Mouse (Mus musculus): ENCODE measurements at regions not wholly inside any gene's neighbourhood (a gene's known extent, or its start where the extent isn't known, plus 50 kb on each side); places are given as distances from the start of the nearest gene placed in this dataset.

DNA sequence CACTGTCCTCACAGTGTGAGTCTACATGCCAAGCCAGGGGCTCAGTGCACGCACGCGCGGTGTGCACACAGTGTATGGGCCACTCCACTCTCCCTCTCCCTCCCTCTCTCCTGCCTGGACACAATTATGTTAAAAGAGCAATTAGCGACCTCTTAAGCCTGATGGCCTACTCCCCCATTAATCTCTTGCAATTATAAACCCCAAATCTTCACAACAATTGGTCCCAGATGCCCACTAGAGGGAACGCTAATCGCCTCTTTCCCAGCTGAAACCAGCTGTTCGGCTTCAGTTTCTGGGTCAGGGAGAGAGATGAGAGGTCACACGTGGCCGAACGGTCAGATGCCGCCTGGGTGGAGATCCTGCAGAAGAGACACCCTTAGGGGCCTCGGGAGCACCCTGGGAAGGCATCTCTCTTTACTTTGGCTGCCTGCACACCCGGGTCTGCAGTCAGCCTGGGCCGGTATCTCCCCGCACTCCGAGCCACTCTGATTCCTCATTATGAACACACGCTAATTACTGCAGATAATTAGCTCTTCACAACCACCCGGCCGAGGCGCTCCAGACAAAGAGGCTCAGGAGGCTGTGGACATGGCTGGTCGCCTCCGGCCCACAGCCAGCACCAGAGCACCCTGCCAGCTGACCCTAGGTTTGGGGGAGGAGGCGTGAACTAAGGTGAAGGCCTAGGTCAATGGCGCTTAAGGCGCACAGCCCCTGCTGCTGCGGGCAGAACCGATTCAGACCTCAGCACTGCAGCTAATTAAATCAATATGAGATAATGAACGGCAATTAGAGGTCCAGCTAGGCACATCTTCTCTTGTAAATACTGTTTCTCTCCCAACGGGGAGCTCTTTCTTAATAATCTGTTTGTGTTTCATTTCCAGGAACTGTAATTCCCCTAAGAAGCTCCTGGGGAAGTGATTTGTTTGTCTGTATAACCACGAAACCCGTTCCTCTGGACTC, 250.3 kb downstream of the Cryba4 start:
- in situ Hi-C loops (cut with MboI; ENCODE audit: unreplicated experiment in 2 of 2) = no loop called here

DNA sequence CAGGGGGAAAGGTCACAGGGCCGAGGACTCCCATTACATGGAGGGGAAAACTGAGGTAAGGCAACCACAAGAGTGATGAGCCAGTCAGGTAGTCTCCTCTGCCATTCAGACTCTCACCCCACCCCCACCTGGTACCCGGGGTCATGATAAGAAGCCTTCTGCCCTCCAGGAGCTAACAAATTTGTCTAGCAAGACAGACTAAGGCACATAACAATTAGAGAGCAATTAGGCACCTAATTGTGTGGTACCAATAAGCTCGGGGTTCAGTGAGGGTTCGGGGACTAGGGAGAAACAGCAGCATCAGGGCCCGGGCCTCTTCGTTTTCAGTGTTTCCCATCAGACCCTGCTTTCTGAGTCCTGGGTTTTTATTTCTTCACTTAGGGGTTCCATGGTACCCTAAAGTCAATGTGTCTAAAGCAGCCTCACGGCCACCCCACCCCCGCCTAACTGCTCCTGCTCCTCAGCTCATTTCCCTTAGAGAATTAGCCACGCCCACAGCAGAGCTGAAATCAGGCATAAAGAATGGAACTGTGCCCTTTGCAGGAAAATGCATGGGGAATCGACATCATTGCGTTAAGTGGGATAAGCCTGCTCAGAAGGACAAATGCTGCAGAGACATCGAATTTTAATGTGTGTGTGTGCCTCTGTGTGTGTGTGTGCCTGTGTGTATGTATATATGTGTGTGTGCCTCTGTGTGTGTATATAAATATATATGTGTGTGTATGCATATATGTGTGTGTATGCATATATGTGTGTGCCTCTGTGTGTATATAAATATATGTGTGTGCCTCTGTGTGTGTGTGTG, 249.3 kb downstream of the Cryba4 start:
- in situ Hi-C loops (cut with MboI; ENCODE audit: unreplicated experiment in 2 of 2) = no loop called here

DNA sequence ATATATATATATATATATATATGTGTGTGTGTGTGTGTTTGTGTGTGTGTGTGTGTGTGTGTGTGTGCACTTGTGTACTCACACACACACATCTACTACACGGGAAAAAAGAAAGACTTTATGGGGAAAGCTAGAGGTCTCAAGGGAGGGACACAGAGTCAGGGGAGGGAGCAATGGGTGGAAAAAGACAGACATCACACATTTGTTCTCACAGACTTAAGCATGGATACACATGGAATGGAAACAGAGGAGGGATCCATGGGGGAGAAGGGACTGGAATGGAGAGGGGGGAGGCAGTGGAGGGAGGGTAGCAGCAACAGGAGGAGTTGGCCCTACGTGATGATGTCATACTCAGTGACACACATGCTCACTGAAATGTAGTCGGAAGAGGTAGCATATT, 248.3 kb downstream of the Cryba4 start:
- in situ Hi-C loops (cut with MboI; ENCODE audit: unreplicated experiment in 2 of 2) = no loop called here

DNA sequence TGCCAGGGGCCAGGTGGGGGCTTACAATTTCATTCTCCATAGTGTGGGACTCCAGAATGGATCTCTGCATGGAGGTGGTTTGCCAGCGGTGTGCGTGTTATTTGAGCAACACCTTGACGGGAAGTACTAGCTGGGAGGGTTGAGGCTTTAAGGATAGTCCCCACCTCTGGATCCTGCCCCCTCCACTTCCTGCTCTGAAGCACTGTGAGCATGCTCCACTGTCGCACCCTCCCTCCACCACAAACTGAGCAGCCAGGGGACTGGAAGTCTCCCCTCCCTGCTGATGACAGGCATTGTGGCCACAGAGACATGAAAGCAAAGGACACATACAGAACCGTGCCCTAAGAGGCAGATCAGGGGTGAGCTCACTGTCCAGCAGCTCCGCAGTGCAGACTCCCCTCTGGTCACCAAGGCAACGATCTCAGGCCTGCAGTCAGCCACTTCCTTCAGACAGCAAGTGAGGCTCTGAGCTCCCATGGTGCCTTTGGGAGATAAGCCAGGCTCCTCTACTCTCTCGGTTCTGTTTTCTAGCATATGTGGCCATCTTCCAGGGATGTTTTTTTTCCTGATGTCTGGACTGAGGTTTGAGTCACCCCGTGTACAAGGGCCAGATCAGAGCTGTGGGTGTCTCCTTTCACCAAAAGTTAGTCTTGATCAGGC, 239.7 kb downstream of the Cryba4 start:
- in situ Hi-C loops (cut with MboI; ENCODE audit: unreplicated experiment in 2 of 2) = no loop called here

DNA sequence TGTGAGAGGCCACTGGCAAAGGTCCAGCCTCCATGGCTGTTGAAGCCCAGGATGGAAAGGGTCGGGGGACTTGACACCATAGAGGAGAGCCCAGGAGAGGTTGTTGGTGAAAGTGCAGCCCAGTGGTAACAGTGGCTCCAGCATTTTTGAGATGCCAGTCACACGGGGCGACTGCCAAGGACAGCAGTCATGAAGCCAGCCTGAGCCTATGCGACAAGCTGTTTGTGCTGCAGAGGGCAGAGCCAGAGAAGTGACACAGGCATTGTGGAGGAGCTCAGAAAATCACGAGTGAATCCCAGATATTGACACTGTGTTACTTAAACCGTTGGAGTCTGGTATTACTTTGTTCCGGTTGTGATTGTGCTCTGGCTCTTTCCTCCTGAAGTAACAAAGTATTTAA, 233.4 kb downstream of the Cryba4 start:
- in situ Hi-C loops (cut with MboI; ENCODE audit: unreplicated experiment in 2 of 2) = no loop called here

DNA sequence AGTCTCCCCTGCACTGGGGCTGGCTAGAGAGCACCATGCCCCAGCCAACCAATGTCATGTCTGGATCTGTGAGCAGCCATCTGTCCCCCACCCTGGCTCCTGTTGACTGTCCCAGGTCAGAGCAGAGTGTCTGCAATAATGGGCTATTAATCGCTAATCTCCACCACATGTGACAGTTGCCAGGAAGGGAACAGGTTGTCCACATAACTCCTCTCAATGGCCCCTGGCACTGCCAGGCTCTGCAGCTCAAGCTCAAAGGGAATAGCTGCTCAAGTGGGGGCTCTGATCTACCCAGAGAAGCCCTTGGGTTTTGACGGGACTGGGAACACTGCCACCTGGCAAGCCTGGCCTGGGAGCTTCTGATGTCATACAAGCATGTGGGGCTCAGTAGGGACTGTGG, 231.4 kb downstream of the Cryba4 start:
- in situ Hi-C loops (cut with MboI; ENCODE audit: unreplicated experiment in 2 of 2) = no loop called here

DNA sequence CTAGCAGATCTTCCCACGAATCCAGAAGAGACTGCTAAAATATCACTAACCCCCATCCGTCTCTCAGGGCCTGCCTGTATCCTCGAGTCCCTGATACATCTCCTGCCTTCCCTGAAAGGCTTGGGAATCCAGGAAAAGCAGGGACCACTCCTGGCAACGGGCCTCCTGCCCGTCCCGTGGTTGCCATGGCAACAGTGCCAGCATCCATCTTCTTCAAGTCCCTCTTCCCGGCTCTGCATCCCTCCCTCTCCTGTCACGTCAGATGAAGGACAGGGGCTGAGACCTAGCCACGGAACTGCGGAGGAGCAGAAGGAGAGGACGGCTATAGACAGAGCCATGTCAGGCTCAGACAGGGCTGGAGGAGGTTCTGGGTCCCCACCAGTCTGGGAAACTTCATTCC, 222.4 kb downstream of the Cryba4 start:
- in situ Hi-C loops (cut with MboI; ENCODE audit: unreplicated experiment in 2 of 2) = no loop called here

DNA sequence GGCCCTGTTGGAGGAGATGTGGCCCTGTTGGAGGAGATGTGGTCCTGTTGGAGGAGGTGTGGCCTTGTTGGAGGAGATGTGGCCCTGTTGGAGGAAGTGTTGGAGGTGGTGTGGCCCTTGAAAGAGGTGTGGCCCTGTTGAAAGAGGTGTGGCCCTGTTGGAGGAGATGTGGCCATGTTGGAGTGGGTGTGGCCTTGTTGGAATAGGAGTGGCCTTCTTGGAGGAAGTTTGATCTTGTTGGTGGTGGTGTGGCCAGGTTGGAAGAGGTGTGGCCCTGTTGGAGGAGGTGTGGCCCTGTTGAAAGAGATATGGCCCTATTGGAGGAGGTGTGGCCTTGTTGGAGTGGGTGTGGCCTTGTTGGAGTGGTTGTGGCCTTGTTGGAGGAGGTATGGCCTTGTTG, 220.3 kb downstream of the Cryba4 start:
- in situ Hi-C loops (cut with MboI; ENCODE audit: unreplicated experiment in 2 of 2) = no loop called here

DNA sequence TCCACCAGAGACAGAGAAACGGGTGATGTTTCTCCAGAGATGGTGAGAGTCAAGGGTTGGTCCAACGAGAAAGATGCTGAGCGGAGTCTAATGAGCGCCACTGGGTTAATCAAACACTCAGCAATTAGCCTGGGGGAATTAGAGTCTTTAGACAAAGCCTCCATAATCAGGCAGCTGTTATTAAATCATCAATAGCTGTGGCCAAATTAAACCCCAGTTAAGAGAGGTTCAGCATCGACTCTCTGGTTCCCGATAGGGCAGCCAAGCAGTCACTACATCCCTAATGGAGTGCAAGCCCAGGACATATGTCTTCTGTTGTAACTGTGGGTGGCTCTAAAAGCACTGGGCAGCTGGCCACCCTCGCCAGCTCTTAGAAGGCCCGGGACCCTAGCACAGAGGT, 216.9 kb downstream of the Cryba4 start:
- in situ Hi-C loops (cut with MboI; ENCODE audit: unreplicated experiment in 2 of 2) = no loop called here

DNA sequence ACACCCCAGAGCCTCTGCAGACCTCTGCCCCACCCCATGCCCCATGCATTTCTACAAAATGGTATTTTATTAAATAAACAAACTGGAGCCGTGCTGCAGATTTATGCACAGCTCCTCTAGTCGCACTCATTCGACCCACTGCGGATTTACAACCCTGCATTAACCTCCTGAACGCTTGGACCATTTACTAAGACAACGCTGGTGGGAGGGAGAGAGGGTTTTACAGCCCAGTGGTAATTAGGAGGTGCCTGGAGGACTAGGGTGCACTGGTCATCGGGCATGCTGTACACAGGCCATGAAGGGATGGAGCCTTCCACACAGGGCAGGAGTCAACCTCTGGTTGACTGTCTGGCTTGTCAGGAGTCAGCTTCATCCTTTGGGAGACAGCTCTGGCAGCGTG, 215.2 kb downstream of the Cryba4 start:
- in situ Hi-C loops (cut with MboI; ENCODE audit: unreplicated experiment in 2 of 2) = no loop called here

DNA sequence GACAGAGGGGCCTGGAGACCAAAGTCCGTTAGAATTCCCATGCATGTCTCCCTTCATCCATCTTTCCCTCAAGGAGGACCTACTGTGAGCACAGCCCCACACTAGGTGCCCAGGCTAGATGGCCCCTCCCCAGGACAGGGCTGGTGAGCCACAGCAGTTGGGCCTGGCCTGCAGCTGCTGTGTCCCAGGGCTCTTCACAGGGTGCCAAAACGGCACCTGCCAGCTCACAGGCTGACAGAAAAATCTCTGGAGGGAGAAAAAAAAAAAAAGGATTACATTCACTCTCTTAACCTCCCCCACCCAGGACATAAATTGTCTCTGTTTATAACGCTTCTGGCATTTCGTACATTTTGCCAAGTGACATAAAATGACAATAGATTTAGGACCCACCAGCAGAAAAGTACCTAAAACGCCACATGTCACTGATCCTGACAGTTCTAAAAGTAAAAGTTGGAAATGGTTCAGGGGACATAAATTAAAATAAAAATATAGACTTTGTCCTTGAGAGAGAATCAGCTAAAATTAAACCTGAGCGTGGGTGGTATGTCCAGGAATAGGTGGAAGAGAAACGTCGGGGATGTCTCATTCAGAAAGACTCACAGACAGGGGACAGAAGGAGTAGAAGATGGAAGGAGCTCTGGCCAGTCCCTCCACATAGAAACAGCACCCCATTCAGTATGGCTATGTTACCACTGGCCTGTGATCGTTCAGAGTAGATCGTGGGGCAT, 212.5 kb downstream of the Cryba4 start:
- in situ Hi-C loops (cut with MboI; ENCODE audit: unreplicated experiment in 2 of 2) = no loop called here

DNA sequence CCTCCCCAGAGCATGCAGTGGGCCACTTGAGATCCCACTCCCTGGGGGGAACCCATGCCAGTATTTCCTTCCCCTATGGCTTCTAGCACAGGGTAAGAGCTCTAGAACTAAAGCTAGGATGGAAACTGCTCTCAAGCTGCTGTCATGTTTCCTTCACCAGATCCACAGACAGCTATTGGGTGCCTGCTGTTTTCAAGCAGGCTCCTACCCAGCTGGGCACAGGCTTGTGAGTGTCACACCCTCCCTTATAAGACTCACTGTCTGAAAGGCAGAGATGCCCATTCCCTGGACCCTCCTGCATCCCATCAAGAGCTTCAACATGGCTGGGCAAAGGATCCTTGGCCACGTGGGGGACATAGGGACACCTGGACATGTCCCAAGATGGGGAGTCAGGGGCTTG, 211.6 kb downstream of the Cryba4 start:
- in situ Hi-C loops (cut with MboI; ENCODE audit: unreplicated experiment in 2 of 2) = no loop called here

DNA sequence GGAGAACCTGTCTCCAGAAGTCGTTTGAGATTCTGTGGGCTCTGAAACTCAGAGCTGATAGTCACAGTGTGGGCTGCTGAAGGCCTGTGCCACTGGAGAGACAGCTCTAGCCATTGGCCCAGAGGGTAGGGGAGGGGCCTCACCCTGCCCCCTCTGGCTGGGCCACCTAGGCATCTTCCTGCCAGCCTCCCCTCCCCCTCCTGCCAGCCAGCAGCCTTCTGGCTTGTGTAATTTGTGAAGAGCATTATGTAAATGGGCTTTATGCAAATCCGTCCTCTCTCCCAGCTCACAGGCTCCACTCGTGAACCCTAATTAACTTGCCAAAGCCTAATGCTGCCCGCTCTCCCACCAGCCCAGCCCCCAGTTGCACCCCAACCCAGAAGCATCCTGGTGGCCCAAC, 211.0 kb downstream of the Cryba4 start:
- in situ Hi-C loops (cut with MboI; ENCODE audit: unreplicated experiment in 2 of 2) = no loop called here

DNA sequence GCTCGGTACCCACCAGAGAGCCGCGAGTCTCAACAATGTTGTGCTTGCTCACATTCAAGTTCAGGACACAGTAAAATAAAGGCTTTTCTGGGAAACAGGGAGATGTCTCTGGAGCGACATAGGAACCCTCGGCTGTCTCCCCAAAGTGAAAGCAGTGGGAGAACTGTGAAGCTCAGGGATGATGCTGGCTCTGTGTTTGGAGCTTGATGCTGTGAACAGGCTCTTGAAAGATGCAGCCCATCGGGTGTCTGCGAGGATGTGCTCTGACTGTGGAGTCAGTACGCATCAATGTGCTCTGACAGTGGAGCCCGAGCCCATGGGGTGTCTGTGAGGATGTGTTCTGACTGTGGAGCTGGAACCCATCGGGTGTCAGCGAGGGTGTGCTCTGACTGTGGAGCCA, 210.1 kb downstream of the Cryba4 start:
- in situ Hi-C loops (cut with MboI; ENCODE audit: unreplicated experiment in 2 of 2) = no loop called here

DNA sequence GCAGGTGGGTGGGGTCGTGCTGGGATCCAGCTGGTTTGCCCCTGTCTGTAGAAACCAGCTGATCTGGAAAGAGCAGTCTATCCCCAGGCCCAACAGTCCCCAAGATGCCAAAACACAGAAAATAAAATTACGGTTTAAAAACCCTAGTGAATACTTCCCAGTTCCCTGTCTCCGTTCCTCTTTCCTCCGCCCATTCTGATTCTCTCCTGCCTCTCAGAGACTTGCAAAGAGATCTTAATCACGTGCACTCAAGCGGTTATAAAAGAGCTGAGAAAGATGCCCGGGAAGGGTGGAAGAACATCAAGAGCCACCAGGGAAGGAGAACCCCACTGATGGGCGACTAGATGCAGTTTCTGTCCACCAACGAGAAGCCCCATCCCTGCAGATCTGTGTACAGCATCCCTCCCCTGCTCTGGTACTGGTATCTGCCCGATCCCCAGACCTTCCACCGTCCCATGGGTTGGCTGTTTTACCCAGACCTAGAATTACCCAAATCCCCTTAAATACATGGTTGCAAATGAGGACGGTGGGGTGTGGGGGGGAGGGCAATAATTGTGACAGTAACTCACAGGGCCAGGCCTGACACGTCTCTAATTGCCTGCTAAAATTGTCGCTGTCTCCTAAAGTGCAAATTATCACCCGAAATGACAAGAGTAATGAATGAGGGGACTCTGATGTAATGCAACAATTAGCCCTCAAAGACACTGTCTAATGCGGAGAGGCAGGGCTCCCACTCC, 202.1 kb downstream of the Cryba4 start:
- in situ Hi-C loops (cut with MboI; ENCODE audit: unreplicated experiment in 2 of 2) = no loop called here

DNA sequence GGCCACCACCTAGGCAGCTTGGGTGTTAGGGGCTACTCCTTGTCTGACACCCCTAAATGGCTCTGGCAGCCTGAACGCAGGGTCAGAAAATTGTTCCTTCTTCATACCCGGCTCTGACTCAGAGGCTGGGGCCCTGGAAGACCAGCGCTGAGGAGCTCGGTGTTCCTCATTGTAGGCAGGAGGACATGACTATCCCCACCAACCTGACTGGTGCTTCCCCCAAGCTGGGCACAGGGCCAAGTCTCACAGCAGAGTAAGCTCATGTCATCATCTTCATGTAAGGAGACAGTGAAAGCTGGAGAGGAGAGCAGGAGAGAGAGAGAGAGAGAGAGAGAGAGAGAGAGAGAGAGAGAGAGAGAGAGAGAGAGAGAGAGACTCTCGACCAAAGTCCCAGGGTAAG, 201.4 kb downstream of the Cryba4 start:
- in situ Hi-C loops (cut with MboI; ENCODE audit: unreplicated experiment in 2 of 2) = no loop called here

DNA sequence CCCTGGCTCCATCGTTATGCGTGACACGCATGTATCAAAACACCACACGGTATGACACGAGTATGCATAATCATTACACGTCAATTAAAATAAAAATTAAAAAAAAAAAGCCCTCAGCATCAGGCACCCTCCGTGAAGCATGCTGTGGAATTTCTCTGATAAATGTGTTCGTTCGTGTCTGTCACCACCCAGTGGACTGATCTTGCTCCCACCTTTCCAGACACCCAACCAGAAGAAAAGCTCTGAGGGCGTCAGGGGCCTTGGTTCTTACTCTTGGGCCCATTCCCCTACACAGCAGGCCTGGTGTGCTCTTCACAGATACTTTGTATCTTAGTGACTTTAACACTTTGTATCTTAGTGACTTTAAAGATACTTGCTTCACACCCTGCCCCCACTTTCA, 200.5 kb downstream of the Cryba4 start:
- in situ Hi-C loops (cut with MboI; ENCODE audit: unreplicated experiment in 2 of 2) = no loop called here

DNA sequence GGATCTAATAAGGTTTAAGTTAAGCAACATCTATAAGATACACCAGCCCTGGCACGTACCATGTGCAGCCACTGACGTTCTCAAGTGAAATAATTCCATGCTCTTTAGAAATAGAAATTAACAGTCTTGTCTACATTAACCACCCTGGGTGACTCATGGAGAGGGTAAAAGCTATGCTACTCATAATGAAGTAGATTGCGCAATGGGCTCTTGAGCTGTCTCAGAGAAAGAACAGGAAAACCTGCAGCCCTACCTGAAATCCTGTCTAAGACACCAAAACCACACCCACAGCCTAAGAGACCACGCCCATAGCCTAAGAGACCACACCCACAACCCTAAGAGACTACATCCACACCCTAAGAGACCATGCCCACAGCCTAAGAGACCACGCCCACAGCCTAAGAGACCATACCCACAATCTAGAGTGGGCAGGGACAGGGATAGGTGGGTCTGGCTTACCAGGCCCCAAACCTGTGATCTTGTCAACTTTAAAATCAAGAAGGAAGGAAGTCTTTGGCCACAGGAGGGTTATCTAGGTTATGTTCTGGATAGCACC, 198.6 kb downstream of the Cryba4 start:
- in situ Hi-C loops (cut with MboI; ENCODE audit: unreplicated experiment in 2 of 2) = no loop called here

DNA sequence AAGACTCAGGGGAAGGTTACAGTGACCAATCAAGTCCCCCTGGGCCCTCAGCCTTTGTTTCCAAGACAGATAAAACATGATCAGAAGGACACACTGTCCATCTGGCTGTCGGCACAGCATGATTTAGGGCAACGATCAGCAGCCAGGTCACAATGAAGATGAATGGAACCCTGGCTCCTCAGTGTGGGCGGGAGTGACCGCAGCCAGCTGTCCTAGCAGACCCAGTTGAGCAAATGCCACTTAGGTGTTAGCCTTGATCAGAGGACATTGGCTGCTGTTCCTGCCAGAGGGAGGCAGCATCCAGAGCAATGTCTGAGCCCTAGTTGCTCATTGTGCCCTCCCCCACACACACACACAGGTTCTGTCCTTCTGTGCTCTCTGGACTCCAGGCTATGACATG, 197.3 kb downstream of the Cryba4 start:
- in situ Hi-C loops (cut with MboI; ENCODE audit: unreplicated experiment in 2 of 2) = no loop called here

DNA sequence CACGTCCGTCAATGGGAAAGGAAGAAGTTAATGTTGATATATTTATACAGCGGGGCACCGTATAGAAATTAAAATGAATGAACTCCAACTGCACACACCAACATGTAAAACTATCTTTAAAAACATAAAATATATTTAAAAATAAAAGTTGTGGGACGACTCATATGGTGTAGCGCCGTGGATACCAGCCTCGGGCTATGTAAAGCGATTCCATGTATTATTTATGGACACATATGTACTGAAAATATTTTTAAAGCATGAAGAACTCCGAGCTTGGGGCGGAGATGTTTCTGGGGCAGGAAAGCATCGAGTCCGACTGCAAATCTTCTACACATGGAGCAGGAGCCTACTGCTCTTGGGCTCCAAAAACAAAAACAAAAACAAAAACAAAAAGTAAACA, 182.4 kb downstream of the Cryba4 start:
- in situ Hi-C loops (cut with MboI; ENCODE audit: unreplicated experiment in 2 of 2) = no loop called here

Measured in v-Abl transformed pro-B cells (cell line).